Mouse (Mus musculus) hindbrain, embryonic 12.5 days (tissue): Measurements from ENCODE around the gene Spp2. TPM values are rescaled to one million over a fixed set of nuclear protein-coding genes. Genes with fewer than 3 reads are reported as not detected.
"Not testable (repeated sequence)": the region's sequence is repeated elsewhere in the genome, so short reads cannot be mapped to it uniquely, and the experiment has no call there.

ENCODE experiments used
- ATAC-seq: fragments of 200-750 bp; cut with Nextera tagmentation; 2 replicates; pipeline ENCODE4 v1.8.0; 2017; ENCODE audit warnings: moderate TSS enrichment; ENCODE audit not compliant: low FRiP score
- H3K27ac ChIP-seq: fragments of 300-500 bp; sonication (generic); 2 replicates; pipeline ENCODE4 v1.5.1; 2016; ENCODE audit warnings: mild to moderate bottlenecking
- H3K27me3 ChIP-seq: fragments of 300-500 bp; sonication (generic); 2 replicates; pipeline ENCODE4 v1.6.1; 2016; ENCODE audit warnings: mild to moderate bottlenecking
- H3K36me3 ChIP-seq: fragments of 300-500 bp; sonication (generic); 2 replicates; pipeline ENCODE4 v1.6.1; 2016; ENCODE audit warnings: mild to moderate bottlenecking
- H3K4me1 ChIP-seq: fragments of 300-500 bp; sonication (generic); 2 replicates; pipeline ENCODE4 v1.6.1; 2016
- H3K4me2 ChIP-seq: fragments of 300-500 bp; sonication (generic); replicated peaks from 2 replicates; pipeline ENCODE4 v1.6.1; 2016; ENCODE audit warnings: mild to moderate bottlenecking
- H3K4me3 ChIP-seq: fragments of 300-500 bp; sonication (generic); 2 replicates; pipeline ENCODE4 v1.5.1; 2016; ENCODE audit warnings: mild to moderate bottlenecking
- H3K9ac ChIP-seq: fragments of 300-500 bp; sonication (generic); 2 replicates; pipeline ENCODE4 v1.6.1; 2016; ENCODE audit warnings: mild to moderate bottlenecking, moderate library complexity
- H3K9me3 ChIP-seq: fragments of 300-500 bp; sonication (generic); replicated peaks from 2 replicates; pipeline ENCODE4 v1.6.1; 2016; ENCODE audit warnings: mild to moderate bottlenecking
- WGBS: fragments of 180-500 bp; shearing (Covaris S2); methylation state at CpG from one replicate; pipeline ENCODE4 v1.1.7; 2016; 5-methylcytosine and 5-hydroxymethylcytosine counted together
- polyA plus RNA-seq: library from polyadenylated mRNA; unstranded; fragments of >200 nt; fragmentation: Nextera tagmentation; extraction: Ambion mirVana; gene quantifications from 2 replicates; pipeline ENCODE4 v1.2.1, GENCODE M21; 2016

Spp2 gene
- polyA plus RNA-seq, 1 experiment from 2014 or later: not detected

DNA sequence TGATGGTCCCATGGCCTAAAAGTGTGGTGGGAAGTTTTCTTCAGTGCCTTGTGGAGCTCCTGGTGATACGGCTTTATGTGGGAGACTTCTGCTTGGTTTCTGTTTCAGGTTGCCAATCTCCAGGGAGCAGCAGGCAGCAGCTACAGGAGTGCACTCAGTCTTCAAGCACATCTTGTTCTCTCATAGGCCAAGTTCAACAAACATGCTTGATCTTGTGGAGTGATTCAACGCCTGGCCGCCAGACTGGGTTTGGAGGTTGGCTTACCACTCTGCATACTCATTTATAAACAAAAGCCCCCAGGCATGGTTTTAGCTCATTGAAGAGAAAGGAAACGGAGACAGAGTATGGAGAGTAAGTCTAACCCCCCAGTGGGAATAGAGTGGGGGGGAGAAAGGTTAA, 36.6 kb downstream of the Spp2 start:
- H3K36me3 ChIP-seq: no peaks in the 10 kb centered on the region
- WGBS: 69% methylated on average over 4 of the region's 4 CpGs
- no peak overlapping the region for H3K27ac ChIP-seq

GRCm38 (mm10) chr1:88445400-88445799, 38.6 kb downstream of the Spp2 start:
- no peaks in the 10 kb centered on the region for H3K36me3 ChIP-seq
- peaks cover 5% of the 10 kb centered on the region; the same call in 1 of the 2 replicates for H3K4me1 ChIP-seq

More for the DNA sequence above, 36.6 kb downstream of the Spp2 start:
- Histone ChIP-seq H3K9ac (no peak overlapping the region), H3K9me3 (no peaks in the 10 kb centered on the region), H3K4me3 (no peak overlapping the region), H3K4me2 (no peak overlapping the region), H3K27me3 (no peaks in the 10 kb centered on the region), H3K4me1 (peaks cover 5% of the 10 kb centered on the region; the same call in 1 of the 2 replicates)
- ATAC-seq: no peak

DNA sequence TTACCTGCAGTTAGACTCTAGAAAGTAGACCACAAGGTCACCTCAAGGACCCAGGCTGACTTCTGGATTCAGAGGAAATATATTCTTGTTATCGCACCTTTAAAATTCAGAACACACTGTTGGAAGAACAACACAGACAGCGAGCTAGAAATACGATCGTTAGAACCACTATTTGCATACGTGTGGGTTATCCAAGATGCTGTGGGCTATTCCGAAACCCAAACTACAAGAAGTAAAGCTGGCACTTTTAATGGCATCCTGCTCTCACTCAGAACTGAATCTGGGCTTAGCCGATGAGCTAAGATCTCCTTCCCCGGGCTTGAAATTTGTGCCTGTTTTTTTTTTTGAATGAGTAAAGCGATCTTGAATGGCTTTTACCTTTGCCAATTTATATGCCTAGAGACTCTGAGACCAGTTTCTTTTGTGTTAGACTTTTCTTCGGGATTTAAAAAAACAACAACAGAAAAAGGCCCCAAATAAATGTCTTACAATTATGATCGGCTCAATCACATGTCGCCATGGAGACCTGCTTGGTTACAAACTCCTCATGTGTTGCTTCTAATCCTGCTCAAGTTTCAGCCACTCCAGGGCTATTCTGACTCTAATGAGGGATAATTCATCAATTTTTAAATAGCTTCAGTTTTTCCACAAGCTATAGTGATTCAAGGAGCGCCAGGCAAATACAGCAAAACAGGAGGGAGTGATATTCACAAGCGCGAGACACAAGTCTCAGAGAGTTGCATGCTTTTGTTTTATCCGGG, 39.7 kb downstream of the Spp2 start:
- WGBS: 59% methylated on average over 16 of the region's 16 CpGs
- H3K4me2 ChIP-seq: no peak overlapping the region
- H3K27me3 ChIP-seq: no peaks in the 10 kb centered on the region
- H3K9me3 ChIP-seq: no peaks in the 10 kb centered on the region
- no peak overlapping the region for H3K27ac ChIP-seq
- no peaks in the 10 kb centered on the region for H3K36me3 ChIP-seq
- peaks cover 5% of the 10 kb centered on the region; the same call in 1 of the 2 replicates for H3K4me1 ChIP-seq
- ATAC-seq: no peak
- H3K4me3 ChIP-seq: no peak overlapping the region
- H3K9ac ChIP-seq: no peak overlapping the region

More at GRCm38 (mm10) chr1:88445400-88445799, 38.6 kb downstream of the Spp2 start:
- H3K4me3 ChIP-seq: no peak overlapping the region
- no peak for ATAC-seq
- H3K27ac ChIP-seq: no peak overlapping the region
- H3K9ac ChIP-seq: no peak overlapping the region
- H3K9me3 ChIP-seq: no peaks in the 10 kb centered on the region
- 77% methylated on average over 4 of the region's 4 CpGs for WGBS
- H3K27me3 ChIP-seq: no peaks in the 10 kb centered on the region
- no peak overlapping the region for H3K4me2 ChIP-seq

GRCm38 (mm10) chr1:88447483-88447882, 40.7 kb downstream of the Spp2 start:
- 0 out of 2 replicates have a peak overlapping the region, but pooled peaks have one; percentile 8 for H3K4me2 ChIP-seq
- peaks cover 5% of the 10 kb centered on the region; the same call in 1 of the 2 replicates for H3K4me1 ChIP-seq
- H3K4me3 ChIP-seq: no peak overlapping the region
- WGBS: 10% methylated on average over 6 of the region's 6 CpGs
- no peaks in the 10 kb centered on the region for H3K27me3 ChIP-seq
- H3K36me3 ChIP-seq: no peaks in the 10 kb centered on the region
- H3K9me3 ChIP-seq: no peaks in the 10 kb centered on the region
- ATAC-seq: no peak
- no peak overlapping the region for H3K9ac ChIP-seq
- no peak overlapping the region for H3K27ac ChIP-seq

- H3K36me3 ChIP-seq, ATAC-seq, H3K27ac ChIP-seq, H3K4me3 ChIP-seq, H3K27me3 ChIP-seq, H3K9ac ChIP-seq, H3K4me1 ChIP-seq, H3K4me2 ChIP-seq, H3K9me3 ChIP-seq: not testable (repeated sequence)
- WGBS: 76% methylated on average over 3 of the region's 3 CpGs
These were observed 41.3 kb downstream of the Spp2 start for GRCm38 (mm10) chr1:88448094-88448493.

DNA sequence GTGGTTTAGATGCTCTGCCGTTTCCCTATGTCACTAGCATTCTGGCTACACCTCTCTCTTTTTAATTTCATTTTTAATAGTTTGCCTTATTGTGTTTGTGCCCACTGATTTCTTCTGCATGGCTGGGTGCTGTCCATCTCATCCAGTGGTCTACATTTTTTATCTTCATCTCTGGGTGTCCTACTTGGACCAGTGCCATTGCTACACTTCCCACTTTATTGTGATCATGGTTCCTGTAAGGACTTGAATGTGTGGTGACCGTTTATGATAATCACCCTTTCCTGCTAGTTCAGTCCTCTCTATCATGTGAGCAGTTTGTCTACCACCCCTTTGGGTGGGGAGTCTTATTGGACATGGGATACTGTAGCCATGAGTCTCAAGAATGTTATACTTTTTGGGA, 43.0 kb downstream of the Spp2 start:
- Histone ChIP-seq H3K4me2 (no peak overlapping the region), H3K27ac (no peak overlapping the region), H3K4me1 (peaks cover 7% of the 10 kb centered on the region; the same call in 1 of the 2 replicates), H3K27me3 (no peaks in the 10 kb centered on the region), H3K36me3 (no peaks in the 10 kb centered on the region), H3K4me3 (no peak overlapping the region), H3K9ac (no peak overlapping the region), H3K9me3 (no peaks in the 10 kb centered on the region)
- ATAC-seq: no peak
- WGBS: 91% methylated on average over 2 of the region's 2 CpGs

GRCm38 (mm10) chr1:88450668-88451067, 43.9 kb downstream of the Spp2 start:
- no peak for ATAC-seq
- H3K9me3 ChIP-seq: no peaks in the 10 kb centered on the region
- 83% methylated on average over 4 of the region's 4 CpGs for WGBS
- H3K4me2 ChIP-seq: no peak overlapping the region
- H3K27me3 ChIP-seq: no peaks in the 10 kb centered on the region
- no peaks in the 10 kb centered on the region for H3K36me3 ChIP-seq
- no peak overlapping the region for H3K27ac ChIP-seq
- H3K9ac ChIP-seq: no peak overlapping the region
- no peak overlapping the region for H3K4me3 ChIP-seq
- H3K4me1 ChIP-seq: peaks cover 7% of the 10 kb centered on the region; the same call in 1 of the 2 replicates

DNA sequence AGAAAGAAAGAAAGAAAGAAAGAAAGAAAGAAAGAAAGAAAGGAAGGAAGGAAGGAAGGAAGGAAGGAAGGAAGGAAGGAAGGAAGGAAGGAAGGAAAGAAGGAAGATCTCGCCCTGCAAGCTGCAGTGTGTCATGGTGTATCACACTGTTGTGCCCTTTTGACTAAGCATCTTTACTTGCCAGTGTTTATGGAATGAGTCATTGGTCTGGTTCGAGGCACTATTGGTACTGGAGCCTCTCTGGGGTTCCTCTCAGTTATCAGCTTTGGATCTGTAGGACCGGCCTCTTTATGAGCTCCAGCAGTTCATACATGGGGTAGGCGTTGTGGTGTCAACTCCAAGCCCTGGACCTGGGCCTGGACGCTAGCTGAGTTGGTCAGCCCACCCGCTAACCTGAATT, 45.4 kb downstream of the Spp2 start:
- Histone ChIP-seq H3K27me3 (no peaks in the 10 kb centered on the region), H3K4me3 (no peak overlapping the region), H3K27ac (no peak overlapping the region), H3K9me3 (no peaks in the 10 kb centered on the region), H3K36me3 (no peaks in the 10 kb centered on the region), H3K4me2 (no peak overlapping the region), H3K9ac (no peak overlapping the region), H3K4me1 (peaks cover 7% of the 10 kb centered on the region; the same call in 1 of the 2 replicates)
- no peak for ATAC-seq
- 84% methylated on average over 6 of the region's 6 CpGs for WGBS

GRCm38 (mm10) chr1:88454703-88455102, 47.9 kb downstream of the Spp2 start:
- H3K9ac ChIP-seq: no peak overlapping the region
- H3K27me3 ChIP-seq: no peaks in the 10 kb centered on the region
- WGBS: 55% methylated on average over 3 of the region's 3 CpGs
- no peak for ATAC-seq
- H3K4me3 ChIP-seq: no peak overlapping the region
- H3K36me3 ChIP-seq: no peaks in the 10 kb centered on the region
- H3K4me1 ChIP-seq: 0 out of 2 replicates have a peak, but pooled peaks cover 2% of the 10 kb centered on the region
- H3K27ac ChIP-seq: no peak overlapping the region
- H3K4me2 ChIP-seq: no peak overlapping the region
- no peaks in the 10 kb centered on the region; the same call in 1 of the 2 replicates for H3K9me3 ChIP-seq

GRCm38 (mm10) chr1:88455761-88456160, 49.0 kb downstream of the Spp2 start:
- 0 out of 2 replicates have a peak, but pooled peaks cover 2% of the 10 kb centered on the region for H3K4me1 ChIP-seq
- no peak overlapping the region for H3K9ac ChIP-seq
- no peaks in the 10 kb centered on the region for H3K27me3 ChIP-seq
- H3K4me2 ChIP-seq: no peak overlapping the region
- H3K36me3 ChIP-seq: no peaks in the 10 kb centered on the region
- no peak overlapping the region for H3K4me3 ChIP-seq
- H3K9me3 ChIP-seq: no peaks in the 10 kb centered on the region; the same call in 1 of the 2 replicates
- whole genome bisulfite sequencing: 65% methylated on average over 3 of the region's 3 CpGs
- ATAC-seq: no peak
- H3K27ac ChIP-seq: no peak overlapping the region

- no peaks in the 10 kb centered on the region; the same call in 1 of the 2 replicates for H3K9me3 ChIP-seq
- H3K4me1 ChIP-seq: 0 out of 2 replicates have a peak, but pooled peaks cover 2% of the 10 kb centered on the region
- no peak overlapping the region for H3K4me3 ChIP-seq
- H3K36me3 ChIP-seq: no peaks in the 10 kb centered on the region
- H3K27ac ChIP-seq: no peak overlapping the region
- WGBS: 57% methylated on average over 14 of the region's 14 CpGs
- peak; percentile 89 for ATAC-seq
- H3K27me3 ChIP-seq: no peaks in the 10 kb centered on the region
- H3K4me2 ChIP-seq: no peak overlapping the region
- H3K9ac ChIP-seq: no peak overlapping the region
These were observed 49.8 kb downstream of the Spp2 start for GRCm38 (mm10) chr1:88456451-88457072.

- no peak for ATAC-seq
- Histone ChIP-seq H3K9me3 (no peaks in the 10 kb centered on the region; the same call in 1 of the 2 replicates), H3K4me1 (peaks cover 7% of the 10 kb centered on the region; the same call in 1 of the 2 replicates), H3K27me3 (no peaks in the 10 kb centered on the region), H3K36me3 (no peaks in the 10 kb centered on the region), H3K27ac (no peak overlapping the region), H3K9ac (no peak overlapping the region), H3K4me3 (no peak overlapping the region), H3K4me2 (no peak overlapping the region)
- 86% methylated on average over 4 of the region's 4 CpGs for WGBS
These were observed 52.4 kb downstream of the Spp2 start for GRCm38 (mm10) chr1:88459196-88459595.
